Mouse (Mus musculus) lung, postnatal 0 days (tissue): ENCODE results near the gene Scn1b. TPM values are rescaled to one million over a fixed set of nuclear protein-coding genes. Genes with fewer than 3 reads are reported as not detected.

ENCODE experiments used
- ATAC-seq: fragments of 200-750 bp; cut with Nextera tagmentation; 2 replicates; pipeline ENCODE4 v1.8.0; 2017; ENCODE audit warnings: moderate library complexity
- DNase-seq: peaks from one replicate; pipeline ENCODE4 v3.0.0-alpha.2; 2016; ENCODE audit warnings: low spot score
- H3K27ac ChIP-seq: fragments of 300-500 bp; sonication (generic); 2 replicates; pipeline ENCODE4 v1.5.1; 2014; ENCODE audit warnings: antibody characterized with exemption, mild to moderate bottlenecking, low read length, mixed read lengths
- H3K27me3 ChIP-seq: fragments of 300-500 bp; sonication (generic); replicated peaks from 2 replicates; pipeline ENCODE4 v1.6.1; 2014; ENCODE audit warnings: low read length, mixed read lengths; ENCODE audit not compliant: insufficient read depth
- H3K36me3 ChIP-seq: fragments of 300-500 bp; sonication (generic); 2 replicates; pipeline ENCODE4 v1.6.1; 2014; ENCODE audit warnings: low read length, mixed read lengths; ENCODE audit not compliant: insufficient read depth
- H3K4me1 ChIP-seq: fragments of 300-500 bp; sonication (generic); 2 replicates; pipeline ENCODE4 v1.6.1; 2014; ENCODE audit warnings: antibody characterized with exemption, low read depth, low read length, mixed read lengths; ENCODE audit not compliant: insufficient read depth
- H3K4me2 ChIP-seq: fragments of 300-500 bp; sonication (generic); replicated peaks from 2 replicates; pipeline ENCODE4 v1.6.1; 2014; ENCODE audit warnings: low read depth, mild to moderate bottlenecking, low read length, moderate library complexity, mixed read lengths
- H3K4me3 ChIP-seq: fragments of 300-500 bp; sonication (generic); 2 replicates; pipeline ENCODE4 v1.5.1; 2014; ENCODE audit warnings: low read depth, low read length
- H3K9ac ChIP-seq: fragments of 300-500 bp; sonication (generic); replicated peaks from 2 replicates; pipeline ENCODE4 v1.6.1; 2014; ENCODE audit warnings: low read depth, mild to moderate bottlenecking
- H3K9me3 ChIP-seq: fragments of 300-500 bp; sonication (generic); 2 replicates; pipeline ENCODE4 v1.6.1; 2016; ENCODE audit warnings: low read length, mixed read lengths
- CTCF ChIP-seq: IDR thresholded peaks from 2 replicates; pipeline ENCODE4 v1.5.1; 2016; ENCODE audit warnings: antibody characterized with exemption, mild to moderate bottlenecking
- EP300 ChIP-seq: IDR thresholded peaks from 2 replicates; pipeline ENCODE4 v1.6.1; 2016; ENCODE audit warnings: antibody characterized with exemption, mild to moderate bottlenecking, control low read depth
- WGBS: fragments of 180-500 bp; shearing (Covaris S2); extraction: QIAGEN DNeasy Blood & Tissue Kit; methylation state at CpG from one replicate; pipeline ENCODE4 v1.1.7; 2014; 5-methylcytosine and 5-hydroxymethylcytosine counted together
- polyA plus RNA-seq: library from polyadenylated mRNA; unstranded; fragments of >200 nt; fragmentation: Nextera tagmentation; extraction: Ambion mirVana; gene quantifications from 2 replicates; pipeline ENCODE4 v1.2.1, GENCODE M21; 2015

Scn1b gene
- polyA plus RNA-seq, 1 experiment from 2014 or later = 4.9 TPM

- H3K27ac ChIP-seq = no peak overlapping the region
- no peak overlapping the region for H3K4me2 ChIP-seq
- no peak overlapping the region for H3K9ac ChIP-seq
- TF ChIP-seq CTCF (no peak), EP300 (no peak)
- H3K4me1 ChIP-seq = no peaks in the 10 kb centered on the region
- no peak overlapping the region for H3K4me3 ChIP-seq
- H3K36me3 ChIP-seq = no peaks in the 10 kb centered on the region
- ATAC-seq = no peak
- 24% methylated on average over 1 of the region's 1 CpGs for WGBS
- no peaks in the 10 kb centered on the region for H3K9me3 ChIP-seq
- no peak for DNase-seq
- H3K27me3 ChIP-seq = no peaks in the 10 kb centered on the region
These were observed 37.9 kb upstream of the Scn1b start for GRCm38 (mm10) chr7:31164748-31165147.

DNA sequence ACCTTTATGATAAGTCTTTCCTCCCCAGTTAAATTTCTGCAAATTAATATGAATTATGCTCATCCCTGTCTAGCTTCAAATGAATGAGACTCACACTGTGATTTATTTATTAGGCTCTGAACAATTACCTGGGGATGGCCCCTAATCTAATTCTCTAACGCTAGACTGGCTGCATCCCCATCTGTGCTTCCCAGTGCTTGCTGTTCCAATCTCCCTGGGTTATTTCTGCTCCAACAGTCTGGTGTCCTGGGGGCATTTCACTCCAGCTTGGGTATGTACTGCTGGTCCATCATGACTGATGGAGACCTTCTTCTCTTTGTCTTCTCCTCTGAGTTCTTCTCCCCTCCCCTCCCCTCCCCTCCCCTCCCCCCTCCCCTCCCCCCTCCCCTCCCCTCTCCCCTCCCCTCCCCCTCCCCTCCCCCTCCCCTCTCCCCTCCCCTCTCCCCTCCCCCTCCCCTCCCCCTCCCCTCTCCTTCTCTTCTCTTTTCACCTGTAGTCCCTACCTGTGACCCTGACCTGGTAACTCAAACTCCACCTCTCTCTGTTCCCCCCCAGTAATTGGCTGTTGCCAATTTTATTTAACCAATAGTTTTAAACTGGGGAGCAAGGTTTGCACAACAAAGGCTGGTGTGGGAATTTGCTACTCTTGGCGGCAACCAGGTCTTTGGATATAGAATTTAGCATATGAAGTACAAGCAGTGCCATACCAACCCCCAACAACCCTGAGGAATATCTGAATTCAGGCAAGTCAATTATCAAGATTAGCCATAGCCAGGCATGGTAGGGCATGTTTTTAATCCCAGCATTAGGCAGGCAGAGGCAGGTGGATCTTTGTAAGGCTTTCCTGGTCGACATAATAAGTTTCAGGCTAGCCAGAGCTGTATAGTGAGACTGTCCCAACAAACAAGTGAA lies 37.1 kb upstream of the Scn1b start:
- H3K4me3 ChIP-seq = no peak overlapping the region
- H3K4me2 ChIP-seq = no peak overlapping the region
- TF ChIP-seq EP300 (no peak), CTCF (no peak)
- no peak for ATAC-seq
- H3K9ac ChIP-seq = no peak overlapping the region
- no peaks in the 10 kb centered on the region for H3K9me3 ChIP-seq
- H3K36me3 ChIP-seq = no peaks in the 10 kb centered on the region
- no peaks in the 10 kb centered on the region for H3K27me3 ChIP-seq
- 67% methylated on average over 3 of the region's 3 CpGs for WGBS
- no peak overlapping the region for H3K27ac ChIP-seq
- H3K4me1 ChIP-seq = no peaks in the 10 kb centered on the region
- DNase-seq = no peak

DNA sequence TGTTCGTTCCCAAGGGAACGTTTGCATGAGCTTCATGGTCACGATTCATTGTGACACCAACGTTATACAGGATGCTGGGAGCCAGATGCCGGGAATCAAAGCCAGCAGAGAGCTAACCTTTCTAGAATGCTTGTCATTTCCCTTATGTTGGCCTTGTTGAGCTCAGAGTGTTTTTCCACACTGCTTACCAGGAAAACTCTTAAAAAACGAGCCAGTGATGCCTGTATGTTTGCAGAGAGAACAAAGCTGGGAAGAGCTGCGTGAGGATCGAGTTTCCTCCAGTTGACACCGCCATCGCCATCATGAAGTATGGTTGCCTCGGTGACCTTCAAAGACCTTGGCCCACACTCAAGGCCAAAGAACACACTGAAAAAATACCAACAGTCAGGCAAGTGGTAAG lies 35.5 kb upstream of the Scn1b start:
- DNase-seq (no peak), ATAC-seq (no peak)
- TF ChIP-seq CTCF (no peak), EP300 (no peak)
- WGBS = 41% methylated on average over 11 of the region's 11 CpGs
- H3K4me3 ChIP-seq = no peak overlapping the region
- H3K27ac ChIP-seq = no peak overlapping the region
- no peak overlapping the region for H3K9ac ChIP-seq
- H3K4me2 ChIP-seq = no peak overlapping the region
- no peaks in the 10 kb centered on the region for H3K9me3 ChIP-seq
- no peaks in the 10 kb centered on the region for H3K36me3 ChIP-seq
- H3K4me1 ChIP-seq = no peaks in the 10 kb centered on the region
- no peaks in the 10 kb centered on the region for H3K27me3 ChIP-seq

DNA sequence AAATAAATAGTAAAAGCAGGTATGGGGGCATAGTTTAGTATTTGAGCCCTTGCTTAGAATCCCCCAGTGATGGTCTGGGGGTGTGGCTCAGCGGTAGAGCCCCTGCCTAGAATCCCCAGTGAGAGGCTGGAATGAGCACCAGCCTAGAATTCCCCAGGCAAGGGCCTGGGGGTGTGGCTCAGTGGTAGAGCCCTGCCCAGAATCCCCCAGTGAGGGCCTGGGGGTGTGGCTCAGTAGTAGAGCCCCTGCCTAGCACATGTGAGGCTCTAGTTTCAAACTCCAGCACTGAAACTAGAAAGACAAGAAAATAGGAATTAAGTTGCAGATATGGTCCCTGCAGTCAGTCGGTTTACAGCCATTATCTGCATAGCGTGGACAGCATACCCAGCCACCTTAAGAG lies 35.0 kb upstream of the Scn1b start:
- Histone ChIP-seq H3K4me2 (no peak overlapping the region), H3K9me3 (no peaks in the 10 kb centered on the region), H3K4me1 (no peaks in the 10 kb centered on the region), H3K27me3 (no peaks in the 10 kb centered on the region), H3K36me3 (no peaks in the 10 kb centered on the region), H3K4me3 (no peak overlapping the region), H3K9ac (no peak overlapping the region), H3K27ac (no peak overlapping the region)
- DNase-seq (no peak), ATAC-seq (no peak)
- TF ChIP-seq EP300 = no peak
- TF ChIP-seq CTCF = no peak
- 59% methylated on average over 3 of the region's 3 CpGs for WGBS

DNA sequence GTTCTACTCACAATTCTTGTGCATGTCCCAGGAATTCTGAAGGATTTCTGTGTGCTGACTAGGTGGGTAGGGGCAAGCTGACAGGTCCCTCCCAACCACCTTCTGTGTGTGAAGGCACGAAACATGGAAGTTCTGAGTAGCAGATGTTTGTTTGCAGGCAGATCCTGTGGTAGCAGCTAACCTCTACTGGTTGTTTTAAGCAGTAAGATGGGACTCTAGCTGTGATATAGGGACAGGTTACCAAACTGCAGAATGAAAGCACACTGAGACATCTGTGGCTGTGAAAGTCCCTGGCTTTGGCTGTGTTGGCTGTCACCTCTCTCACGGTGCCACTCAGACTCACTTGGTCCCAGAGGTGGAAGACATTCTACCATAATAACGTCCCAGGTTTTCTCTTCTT lies 34.4 kb upstream of the Scn1b start:
- H3K4me1 ChIP-seq = no peaks in the 10 kb centered on the region
- H3K27ac ChIP-seq = no peak overlapping the region
- 75% methylated on average over 3 of the region's 3 CpGs for WGBS
- no peak overlapping the region for H3K4me2 ChIP-seq
- H3K4me3 ChIP-seq = no peak overlapping the region
- no peak for ATAC-seq
- TF ChIP-seq CTCF (no peak), EP300 (no peak)
- H3K36me3 ChIP-seq = no peaks in the 10 kb centered on the region
- no peaks in the 10 kb centered on the region for H3K27me3 ChIP-seq
- no peaks in the 10 kb centered on the region for H3K9me3 ChIP-seq
- H3K9ac ChIP-seq = no peak overlapping the region
- DNase-seq = no peak

- no peaks in the 10 kb centered on the region for H3K27me3 ChIP-seq
- DNase-seq (no peak), ATAC-seq (no peak)
- H3K27ac ChIP-seq = no peak overlapping the region
- 41% methylated on average over 5 of the region's 5 CpGs for WGBS
- TF ChIP-seq EP300 (no peak), CTCF (no peak)
- no peaks in the 10 kb centered on the region; the same call in 1 of the 2 replicates for H3K4me1 ChIP-seq
- no peaks in the 10 kb centered on the region for H3K9me3 ChIP-seq
- H3K4me2 ChIP-seq = no peak overlapping the region
- H3K36me3 ChIP-seq = no peaks in the 10 kb centered on the region
- no peak overlapping the region for H3K4me3 ChIP-seq
- no peak overlapping the region for H3K9ac ChIP-seq
These were observed 34.0 kb upstream of the Scn1b start for GRCm38 (mm10) chr7:31160763-31161162.
